Mouse (Mus musculus) bone marrow, adult 2 months (tissue): ENCODE data around the gene Arid3c. TPM values are rescaled to one million over a fixed set of nuclear protein-coding genes. Genes with fewer than 3 reads are reported as not detected.
A peak's percentile ranks its signal among the peaks of the same experiment; 100 is the strongest.

Experiments used
- H3K27ac ChIP-seq: fragments of 200-500 bp; 2 replicates; pipeline ENCODE4 v1.5.1; 2012; ENCODE audit warnings: low read depth, mild to moderate bottlenecking, control low read depth, inconsistent platforms, low read length; ENCODE audit not compliant: control insufficient read depth, poor library complexity, insufficient read depth
- H3K4me1 ChIP-seq: fragments of 200-500 bp; 2 replicates; pipeline ENCODE4 v1.6.1; 2011; ENCODE audit warnings: low read length; ENCODE audit not compliant: control insufficient read depth, insufficient read depth
- H3K4me3 ChIP-seq: fragments of 200-500 bp; replicated peaks from 2 replicates; pipeline ENCODE3; 2011; ENCODE audit warnings: mild to moderate bottlenecking, low read depth, low read length, control low read depth; ENCODE audit not compliant: control insufficient read depth
- CTCF ChIP-seq: fragments of 200-500 bp; IDR thresholded peaks from 2 replicates; pipeline ENCODE4 v1.5.1; 2011; ENCODE audit warnings: low read length, control low read depth; ENCODE audit not compliant: control insufficient read depth, insufficient read depth
- POLR2A ChIP-seq: fragments of 200-500 bp; IDR thresholded peaks from 2 replicates; pipeline ENCODE4 v1.6.1; 2011; ENCODE audit warnings: low read depth, mild to moderate bottlenecking, control low read depth, low read length, borderline replicate concordance; ENCODE audit not compliant: control insufficient read depth
- WGBS: fragments of 180-500 bp; shearing (Covaris S2); methylation state at CpG from one replicate; pipeline ENCODE4 v1.1.7; 2018; 5-methylcytosine and 5-hydroxymethylcytosine counted together
- polyA plus RNA-seq: library from polyadenylated mRNA; stranded (reverse); fragments of >200 nt; gene quantifications from 2 replicates; pipeline ENCODE4 v1.2.4, GENCODE M21; 2011; ENCODE audit warnings: low replicate concordance; ENCODE audit not compliant: missing spikeins, insufficient read depth, insufficient read length

Gene Arid3c
- polyA plus RNA-seq, 1 experiment, result not detected

- peak within 1 kb of the TSS; percentile 91 for H3K4me3 ChIP-seq
- H3K4me1 ChIP-seq, result peaks cover 3% of the 10 kb centered on the region; the same call in 1 of the 2 replicates
- no peak for TF ChIP-seq CTCF
- TF ChIP-seq POLR2A, result peak; percentile 64; the same call in 1 of the 2 replicates
- under 1% methylated on average over 61 of the region's 61 CpGs for WGBS
- peak within 1 kb of the TSS; percentile 59 for H3K27ac ChIP-seq
These were observed 17.5 kb downstream of the Arid3c start, which contains the start of gene Rpp25l for GRCm38 (mm10) chr4:41713197-41714067. TSS of gene Rpp25l (minus strand) at chr4:41713534.

GRCm38 (mm10) chr4:41712421-41713196 lies 18.3 kb downstream of the Arid3c start:
- peak overlapping the region; percentile 91 for H3K4me3 ChIP-seq
- no peak for TF ChIP-seq POLR2A
- TF ChIP-seq CTCF, result no peak
- H3K27ac ChIP-seq, result peak overlapping the region; percentile 59
- H3K4me1 ChIP-seq, result peaks cover 3% of the 10 kb centered on the region; the same call in 1 of the 2 replicates
- 51% methylated on average over 31 of the region's 31 CpGs for WGBS

GRCm38 (mm10) chr4:41711705-41712375 lies 19.1 kb downstream of the Arid3c start:
- no peak for TF ChIP-seq POLR2A
- Histone ChIP-seq H3K4me3 (peak overlapping the region; percentile 91), H3K27ac (no peak overlapping the region), H3K4me1 (peaks cover 3% of the 10 kb centered on the region; the same call in 1 of the 2 replicates)
- WGBS, result 81% methylated on average over 16 of the region's 16 CpGs

GRCm38 (mm10) chr4:41710229-41710628 lies 20.7 kb downstream of the Arid3c start:
- 73% methylated on average over 4 of the region's 4 CpGs for WGBS

GRCm38 (mm10) chr4:41708192-41708745 lies 22.7 kb downstream of the Arid3c start:
- peaks cover 3% of the 10 kb centered on the region; the same call in 1 of the 2 replicates for H3K4me1 ChIP-seq
- no peak overlapping the region for H3K27ac ChIP-seq
- WGBS, result 41% methylated on average over 8 of the region's 8 CpGs
- H3K4me3 ChIP-seq, result no peak overlapping the region
- no peak for TF ChIP-seq CTCF
- TF ChIP-seq POLR2A, result no peak

More at GRCm38 (mm10) chr4:41710229-41710628, 20.7 kb downstream of the Arid3c start:
- Histone ChIP-seq H3K27ac (no peak overlapping the region), H3K4me3 (no peak overlapping the region), H3K4me1 (peaks cover 3% of the 10 kb centered on the region; the same call in 1 of the 2 replicates)
- TF ChIP-seq POLR2A (no peak), CTCF (no peak)

- no peaks in the 10 kb centered on the region for H3K4me1 ChIP-seq
- WGBS, result 8% methylated on average over 13 of the region's 13 CpGs
- no peak overlapping the region for H3K4me3 ChIP-seq
- TF ChIP-seq CTCF (peak; percentile 61), POLR2A (no peak)
- no peak overlapping the region for H3K27ac ChIP-seq
These were observed 23.9 kb downstream of the Arid3c start for GRCm38 (mm10) chr4:41707011-41707535.

- TF ChIP-seq CTCF, result no peak
- TF ChIP-seq POLR2A, result no peak
- no peak overlapping the region for H3K4me3 ChIP-seq
- no peaks in the 10 kb centered on the region for H3K4me1 ChIP-seq
- 73% methylated on average over 19 of the region's 19 CpGs for WGBS
- H3K27ac ChIP-seq, result no peak overlapping the region
These were observed 24.8 kb downstream of the Arid3c start for GRCm38 (mm10) chr4:41705922-41706754.
